Mouse (Mus musculus) C3H10T1/2 (cell line): Measurements from ENCODE around the gene Gm17267. TPM values are rescaled to one million over a fixed set of nuclear protein-coding genes. Genes with fewer than 3 reads are reported as not detected.

ENCODE experiments used
- polyA plus RNA-seq, 2 experiments: library from polyadenylated mRNA; unstranded; fragments of >200 nt; fragmentation: generic; extraction: Trizol; gene quantifications; one replicate each; pipeline ENCODE4 v1.2.1; 2012; ENCODE audit warnings: missing spikeins in 2 of 2

Gm17267 gene
- not detected for polyA plus RNA-seq

GRCm38 (mm10) chrX:126017257-126017656, at the start of gene Gm17267:
Gene Gm17267 (plus strand): TSS chrX:126017557.

